Mouse (Mus musculus) left cerebral cortex, adult 18-20 months (tissue): ENCODE results near the gene Pak2. TPM values are rescaled to one million over a fixed set of nuclear protein-coding genes. Genes with fewer than 3 reads are reported as not detected.
"Not testable (repeated sequence)": the region's sequence is repeated elsewhere in the genome, so short reads cannot be mapped to it uniquely, and the experiment has no call there.

Experiments used
- DNase-seq, 2 experiments: peaks; one replicate each; pipeline ENCODE4 v3.0.0; 2021 to 2022; ENCODE audit warnings: low spot score in 2 of 2, mixed read lengths in 1 of 2
- total RNA-seq, 2 experiments: library from RNA; stranded (reverse); gene quantifications; 2 replicates each; pipeline ENCODE4 v1.2.3; 2021

The Pak2 gene
- total RNA-seq, 2 experiments from 2014 or later = 25.1 to 27.2 TPM

- DNase-seq = peak in 1 of 2 experiments; percentile 12
These were observed 19.9 kb upstream of the Pak2 start for GRCm38 (mm10) chr16:32098897-32099637.

GRCm38 (mm10) chr16:32097757-32098156, 18.6 kb upstream of the Pak2 start:
- not testable (repeated sequence) for DNase-seq

- no peak for DNase-seq
These were observed 12.3 kb upstream of the Pak2 start for GRCm38 (mm10) chr16:32091466-32091865.

GRCm38 (mm10) chr16:32087629-32088443, 8.7 kb upstream of the Pak2 start:
- DNase-seq = no peak

- DNase-seq = peak; percentile 11 to 29
These were observed 643 bp downstream of the Pak2 start for GRCm38 (mm10) chr16:32078408-32078990.

GRCm38 (mm10) chr16:32077648-32078407, 1.3 kb downstream of the Pak2 start:
- DNase-seq = no peak

GRCm38 (mm10) chr16:32076406-32076805, 2.7 kb downstream of the Pak2 start:
- no peak for DNase-seq

GRCm38 (mm10) chr16:32075762-32076161, 3.4 kb downstream of the Pak2 start:
- DNase-seq = no peak

- not testable (repeated sequence) for DNase-seq
These were observed 9.1 kb downstream of the Pak2 start for GRCm38 (mm10) chr16:32070070-32070469.

GRCm38 (mm10) chr16:32068389-32069300, 10.5 kb downstream of the Pak2 start:
- DNase-seq = no peak

- no peak for DNase-seq
These were observed 12.2 kb downstream of the Pak2 start for GRCm38 (mm10) chr16:32066899-32067298.

GRCm38 (mm10) chr16:32063900-32064299, 15.2 kb downstream of the Pak2 start:
- no peak for DNase-seq

GRCm38 (mm10) chr16:32062226-32062625, 16.9 kb downstream of the Pak2 start:
- DNase-seq = no peak

- no peak for DNase-seq
These were observed 19.2 kb downstream of the Pak2 start for GRCm38 (mm10) chr16:32059840-32060523.

- DNase-seq = no peak
These were observed 20.3 kb downstream of the Pak2 start for GRCm38 (mm10) chr16:32058817-32059216.

- no peak for DNase-seq
These were observed 36.8 kb downstream of the Pak2 start for GRCm38 (mm10) chr16:32042367-32042766.

- DNase-seq = no peak
These were observed 59.5 kb downstream of the Pak2 start for GRCm38 (mm10) chr16:32019678-32020077.

GRCm38 (mm10) chr16:32010330-32010729, 68.8 kb downstream of the Pak2 start:
- no peak for DNase-seq

GRCm38 (mm10) chr16:32009913-32010312, 69.2 kb downstream of the Pak2 start:
- peak; percentile 34 to 51 for DNase-seq
